Mouse (Mus musculus) layer of hippocampus, postnatal 10 days (tissue): ENCODE measurements around the gene Olfr545. TPM values are rescaled to one million over a fixed set of nuclear protein-coding genes. Genes with fewer than 3 reads are reported as not detected.

Experiments used
- DNase-seq, 2 experiments: peaks; one replicate each; pipeline ENCODE4 v3.0.0; 2021; ENCODE audit warnings: low spot score in 2 of 2
- total RNA-seq, 2 experiments: library from RNA; stranded (reverse); gene quantifications; 2 replicates each; pipeline ENCODE4 v1.2.3; 2021

The Olfr545 gene
- total RNA-seq, 2 experiments from 2014 or later: not detected

DNA sequence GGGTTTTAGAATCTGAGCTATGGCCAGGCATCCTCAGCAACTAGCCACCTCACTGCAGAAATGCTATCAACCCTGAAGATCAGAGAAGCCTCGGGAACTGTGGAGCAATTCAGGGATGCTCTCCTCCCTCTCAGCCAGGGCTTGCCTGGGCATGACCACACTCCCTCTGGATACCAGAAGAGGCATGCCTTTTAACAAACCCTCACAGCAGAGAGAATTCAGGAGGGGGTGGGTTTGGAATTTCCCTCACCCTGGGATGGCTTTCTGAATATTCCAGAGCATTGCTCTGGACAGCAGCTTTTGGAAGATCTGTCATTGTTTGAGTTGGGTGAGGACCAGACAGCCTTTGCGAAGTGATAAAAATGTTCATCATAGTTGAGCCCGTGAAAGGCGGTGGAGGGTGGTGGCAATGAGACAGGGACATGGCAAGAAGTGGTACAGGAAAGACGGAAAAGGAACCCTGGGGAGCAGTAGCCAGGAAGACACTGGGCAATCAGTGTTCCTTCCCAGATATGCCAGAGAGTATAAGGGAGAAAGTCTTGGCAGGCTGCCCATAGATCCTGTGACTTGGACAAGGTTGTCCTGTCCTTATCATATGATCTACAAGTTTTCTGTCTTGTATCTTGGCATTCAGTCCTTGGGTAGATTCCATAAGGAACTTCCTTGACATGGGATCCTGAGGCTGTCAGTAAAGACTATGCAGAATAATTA lies 19.9 kb downstream of the Olfr545 start:
- DNase-seq: no peak

DNA sequence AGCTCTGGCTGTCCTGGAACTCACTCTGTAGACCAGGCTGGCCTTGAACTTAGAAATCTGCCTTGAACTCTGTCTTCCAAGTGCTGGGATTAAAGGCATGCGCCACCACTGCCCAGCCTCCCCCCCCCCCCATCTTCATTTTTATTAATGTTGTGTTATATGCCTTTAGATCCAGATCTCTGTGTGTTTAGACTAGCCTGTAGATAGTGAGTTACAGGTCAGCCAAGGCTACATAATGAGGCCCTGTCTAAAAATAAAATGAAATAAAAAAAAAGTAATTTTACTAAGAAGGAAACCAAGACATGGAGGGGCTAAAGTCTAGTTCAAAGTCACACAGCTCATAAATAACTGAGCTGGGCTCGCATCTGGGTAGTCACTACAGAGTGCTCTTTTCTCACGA lies 20.4 kb downstream of the Olfr545 start:
- no peak for DNase-seq

DNA sequence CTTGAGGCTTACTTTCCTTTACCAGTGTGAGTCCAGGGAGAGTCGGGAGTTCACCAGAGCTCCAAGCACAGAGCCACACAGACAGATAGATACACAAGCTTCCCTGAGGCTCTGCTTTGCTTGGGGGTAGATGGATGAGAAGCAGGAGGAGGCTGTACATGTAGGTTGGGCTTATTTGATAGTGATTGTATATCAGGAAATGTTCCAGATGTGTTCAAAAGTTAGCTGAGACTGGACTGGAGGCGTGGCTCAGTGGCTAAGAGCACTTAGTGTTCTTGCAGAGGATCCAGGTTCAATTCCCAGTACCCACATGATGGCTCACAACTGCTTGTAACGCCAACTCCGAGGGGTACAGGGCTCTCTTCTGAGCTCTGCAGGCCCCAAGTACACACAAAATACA lies 20.9 kb downstream of the Olfr545 start:
- DNase-seq: no peak

DNA sequence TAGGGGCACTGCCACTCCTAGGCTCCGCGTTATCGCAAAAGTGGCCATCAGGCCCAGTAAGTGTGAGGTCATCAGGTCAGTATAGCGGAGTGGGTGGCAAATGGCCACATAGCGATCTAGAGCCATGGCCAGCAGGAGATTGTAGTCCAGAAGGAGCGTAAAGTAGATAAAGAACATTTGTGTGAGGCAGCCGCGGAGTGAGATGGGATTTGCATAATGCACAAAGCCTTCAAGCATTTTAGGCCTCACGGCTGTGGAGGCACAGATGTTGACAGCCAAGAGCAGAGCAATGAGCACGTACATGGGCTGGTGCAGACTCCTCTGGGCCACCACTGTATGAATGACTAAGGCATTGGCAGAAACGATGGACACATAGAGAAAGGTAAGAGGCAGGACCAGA lies 22.0 kb downstream of the Olfr545 start:
- no peak for DNase-seq

DNA sequence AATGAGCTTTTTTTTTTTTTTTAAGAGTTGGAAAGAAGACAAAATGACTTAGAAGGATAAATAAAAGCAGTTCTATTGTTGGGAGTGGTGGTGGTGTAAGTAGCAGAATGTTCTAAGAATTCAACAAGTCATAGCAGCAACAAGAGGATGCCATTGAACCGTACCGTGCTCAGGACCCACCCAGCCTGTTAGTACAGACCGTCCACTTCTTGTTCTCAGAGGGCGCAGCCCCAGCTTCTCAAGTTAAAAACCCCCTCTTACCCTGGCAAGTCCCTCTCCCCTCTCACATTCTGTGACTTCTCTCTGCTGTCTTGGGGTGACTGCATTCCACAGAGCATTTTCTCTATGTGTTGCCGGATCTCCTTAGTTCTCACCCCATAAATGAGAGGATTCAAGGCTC lies 22.8 kb downstream of the Olfr545 start:
- no peak for DNase-seq

DNA sequence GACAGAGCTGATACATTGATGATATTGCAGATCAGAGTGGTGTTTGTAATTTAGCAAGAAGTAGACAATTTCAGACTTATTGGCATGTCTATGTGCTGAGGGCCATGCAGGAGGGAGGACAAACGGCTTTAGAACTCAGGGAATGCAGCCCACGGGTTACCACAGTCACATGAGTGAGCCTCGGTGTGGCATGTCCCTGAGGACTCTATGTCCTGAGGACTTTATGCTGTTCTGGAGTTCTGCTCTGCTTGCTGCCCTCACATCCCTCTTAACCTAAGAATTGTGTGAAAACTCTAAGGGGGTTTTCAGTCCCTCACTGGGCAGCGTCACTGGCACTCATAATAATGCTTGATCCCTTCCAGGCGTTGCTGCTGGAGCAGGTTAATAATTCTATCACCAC lies 26.7 kb downstream of the Olfr545 start:
- no peak for DNase-seq

DNA sequence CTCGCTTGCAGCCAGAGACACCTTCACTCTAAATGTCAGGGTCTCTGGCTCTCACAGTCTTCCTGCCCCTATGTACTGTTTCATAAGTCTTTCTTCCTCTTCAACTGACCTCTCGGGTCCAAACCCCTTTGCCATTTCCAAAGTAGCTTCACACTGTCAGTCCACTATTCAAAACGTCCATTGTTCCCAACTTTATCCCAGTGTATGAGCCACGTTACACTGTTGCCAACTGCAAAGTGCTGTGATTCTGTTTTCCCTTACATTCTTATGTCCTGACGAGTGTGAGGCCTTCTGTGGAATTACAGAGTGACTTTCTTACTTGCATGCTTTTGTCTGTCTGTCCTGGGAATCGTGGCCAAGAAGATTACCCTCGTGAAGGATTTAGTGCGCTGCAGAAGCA lies 31.8 kb downstream of the Olfr545 start:
- no peak for DNase-seq

DNA sequence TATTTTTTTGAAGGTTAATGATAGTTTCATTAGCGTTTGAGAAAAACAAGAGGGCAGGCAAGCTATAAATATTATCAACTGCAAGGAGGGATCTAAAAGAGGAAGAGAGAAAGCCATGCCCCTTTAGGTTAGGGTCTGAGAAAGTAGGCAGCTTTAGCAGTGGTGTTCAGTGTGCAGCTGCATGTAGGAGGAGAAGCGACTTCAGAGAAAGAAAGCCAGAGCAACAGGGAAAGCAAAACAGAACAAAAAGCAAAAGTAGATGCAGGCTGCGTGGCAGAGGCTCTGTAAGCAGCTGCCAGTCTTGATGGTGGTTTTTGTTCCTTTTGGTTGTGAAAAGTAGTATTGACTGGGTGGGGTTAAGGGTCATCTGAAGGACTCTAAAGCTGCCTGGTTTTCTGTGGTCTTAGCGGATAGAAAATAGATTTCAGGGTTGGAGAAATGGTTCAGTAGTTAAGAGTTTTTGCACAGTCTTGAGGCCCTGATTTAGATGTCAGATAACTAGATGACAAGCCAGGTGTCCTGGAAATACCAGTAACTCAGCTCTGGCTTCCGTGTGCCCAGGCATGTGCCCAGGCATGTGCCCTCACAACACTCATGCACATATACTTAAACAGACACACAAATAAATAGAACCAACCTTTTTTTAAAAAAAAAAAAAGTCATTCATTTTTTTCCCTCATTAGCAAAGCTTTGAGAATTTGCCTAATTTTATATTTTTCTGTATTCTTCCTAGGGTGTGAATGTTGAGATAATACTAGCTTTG lies 40.6 kb downstream of the Olfr545 start:
- no peak for DNase-seq

DNA sequence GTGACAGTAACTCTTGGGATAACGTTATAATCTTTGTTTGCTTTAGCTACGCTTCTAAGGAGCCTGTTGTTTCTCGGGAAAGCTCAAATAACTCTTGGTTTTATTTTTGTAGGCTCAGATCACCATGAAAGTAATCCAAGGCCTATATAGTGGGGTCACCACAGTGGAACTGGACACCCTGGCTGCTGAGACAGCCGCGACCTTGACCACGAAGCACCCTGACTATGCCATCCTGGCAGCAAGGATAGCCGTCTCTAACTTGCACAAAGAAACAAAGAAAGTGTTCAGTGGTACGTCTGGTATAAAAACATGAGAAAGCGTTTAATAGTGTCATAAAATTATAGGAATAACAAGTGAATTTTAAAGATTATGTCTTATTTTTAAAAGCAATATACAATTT lies 52.9 kb downstream of the Olfr545 start:
- no peak for DNase-seq

DNA sequence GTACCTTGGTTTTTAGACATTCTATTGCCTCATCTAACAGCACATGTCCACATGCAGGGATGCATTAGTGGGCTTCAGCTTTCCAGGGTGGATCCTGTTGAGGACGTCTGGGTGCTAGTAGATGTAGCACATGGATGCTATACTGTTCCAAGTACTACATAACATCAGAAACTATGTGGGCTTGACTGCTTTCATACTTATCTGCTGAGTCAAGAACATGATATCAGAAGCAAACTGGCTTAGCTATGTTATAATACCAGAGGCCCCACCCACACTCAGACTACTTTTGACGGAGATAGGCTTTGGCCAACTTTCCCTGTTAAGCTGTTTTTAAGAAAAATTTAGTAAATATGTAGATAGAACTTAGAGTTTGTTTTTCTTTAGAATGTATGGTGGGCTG lies 55.1 kb downstream of the Olfr545 start:
- no peak for DNase-seq

DNA sequence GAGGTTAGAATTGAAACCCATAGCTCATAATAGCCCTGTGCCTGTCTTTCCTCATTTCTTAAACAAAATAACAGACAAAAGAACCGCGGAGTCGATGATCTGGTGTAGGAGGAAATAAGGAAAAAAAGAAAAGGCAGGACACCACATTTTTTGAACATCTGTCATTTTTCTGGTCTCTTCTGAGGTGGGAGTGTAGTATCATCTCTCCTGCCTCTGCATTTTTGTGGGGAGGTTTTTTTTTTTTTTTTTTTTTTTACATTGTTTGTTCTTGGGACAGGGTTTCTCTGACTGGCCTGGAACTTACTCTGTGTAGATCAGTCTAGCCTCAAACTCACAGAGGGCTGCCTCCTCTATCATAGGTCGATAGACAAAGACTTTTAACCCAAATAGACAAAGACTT lies 56.9 kb downstream of the Olfr545 start:
- DNase-seq: no peak

DNA sequence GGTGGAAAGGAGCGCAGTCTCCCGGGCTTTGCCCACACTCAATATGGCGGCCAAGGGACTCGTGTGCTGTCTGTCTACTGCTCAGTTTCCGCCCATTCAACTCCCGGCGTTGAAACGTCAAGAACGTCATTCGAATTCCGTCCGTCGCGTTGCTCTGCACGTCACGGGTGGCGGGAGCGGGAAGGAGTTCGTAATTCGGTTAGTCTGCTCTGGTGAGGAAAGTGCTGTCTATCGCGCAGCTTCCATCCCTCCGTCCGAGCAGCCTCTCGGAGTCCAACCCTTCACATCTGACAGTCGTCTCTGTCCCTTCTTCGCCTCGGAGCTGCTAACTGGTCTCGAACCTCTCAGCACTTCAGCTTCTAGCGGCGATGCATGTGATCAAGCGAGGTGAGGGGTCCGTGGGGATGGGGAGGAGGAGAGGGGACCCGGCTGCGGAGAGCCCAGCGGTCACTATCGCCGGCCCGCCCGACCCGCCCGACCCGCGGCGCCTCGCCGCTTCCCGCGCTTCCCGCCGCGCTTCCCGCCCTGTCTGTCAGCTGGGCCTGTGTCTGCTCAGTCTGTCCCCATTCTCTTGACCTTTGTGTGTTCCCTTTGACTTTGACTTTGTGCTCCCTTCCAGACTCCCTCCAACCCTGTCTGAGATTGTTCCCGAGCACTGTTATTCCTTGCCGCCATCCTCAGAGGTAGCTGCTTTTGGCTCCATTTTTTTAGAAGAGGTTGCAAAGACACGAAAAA lies 57.5 kb downstream of the Olfr545 start, which contains the start of gene Rrm1:
Gene Rrm1, plus strand, starts transcription at position 39 of the 735 bp plus-strand sequence.
- peak; percentile 93 to 95 for DNase-seq

Other genes starting within 250 kb of the Olfr545 start
- 10 to 100 TPM; 15.8 to 16.3 TPM for gene Rhog, start 243.5 kb downstream of the Olfr545 start, total RNA-seq
- 10 to 100 TPM; 56.7 to 66.1 TPM for gene Stim1, start 231.8 kb downstream of the Olfr545 start, total RNA-seq
- gene Rrm1, start 57.9 kb downstream of the Olfr545 start, total RNA-seq: 10 to 100 TPM; 15.6 to 18.8 TPM
- not detected for gene Olfr543, start 17.9 kb downstream of the Olfr545 start, total RNA-seq
- not detected for gene Olfr544, start 11.3 kb downstream of the Olfr545 start, total RNA-seq
- gene Olfr547, start 35.2 kb upstream of the Olfr545 start, total RNA-seq: not detected
- gene Olfr548-ps1, start 41.3 kb upstream of the Olfr545 start, total RNA-seq: not detected
- gene Olfr549, start 50.3 kb upstream of the Olfr545 start, total RNA-seq: not detected
- 1 to 10 TPM; 2.4 to 3.2 TPM for gene Trim21, start 65.9 kb upstream of the Olfr545 start, total RNA-seq
- gene Olfr550, start 71.9 kb upstream of the Olfr545 start, total RNA-seq: 1 to 10 TPM in 1 of 2 experiments, under 1 TPM in 1; 0.94 to 2.7 TPM
- gene Olfr551, start 92.3 kb upstream of the Olfr545 start, total RNA-seq: not detected
- gene Olfr552, start 98.2 kb upstream of the Olfr545 start, total RNA-seq: under 1 TPM; 0.13 to 0.18 TPM
- not detected for gene Olfr553, start 118.6 kb upstream of the Olfr545 start, total RNA-seq
- not detected for gene Olfr554, start 138.9 kb upstream of the Olfr545 start, total RNA-seq
- not detected for gene Olfr555, start 159.2 kb upstream of the Olfr545 start, total RNA-seq
- not detected for gene Olfr556, start 165.3 kb upstream of the Olfr545 start, total RNA-seq
- gene Trim68, start 187.8 kb upstream of the Olfr545 start, total RNA-seq: 1 to 10 TPM; 6.2 to 7.5 TPM
- not detected for gene Olfr557, start 196.3 kb upstream of the Olfr545 start, total RNA-seq
- gene Olfr558, start 202.6 kb upstream of the Olfr545 start, total RNA-seq: under 1 TPM; 0.34 to 0.49 TPM
- gene Olfr33, start 219.5 kb upstream of the Olfr545 start, total RNA-seq: not detected
- gene Olfr559, start 227.9 kb upstream of the Olfr545 start, total RNA-seq: not detected